Mouse (Mus musculus) lung, postnatal 4 days (tissue): ENCODE data around the gene Cept1.
"Not testable (repeated sequence)": the region's sequence is repeated elsewhere in the genome, so short reads cannot be mapped to it uniquely, and the experiment has no call there.

Source experiments
- DNase-seq, 2 experiments: peaks; one replicate each; pipeline ENCODE4 v3.0.0; 2021

The Cept1 gene

GRCm38 (mm10) chr3:106547171-106547923, at the start of gene Cept1, which contains the start of gene Dram2:
Gene Cept1 (minus strand): TSS chr3:106547802.
Gene Dram2 (plus strand): TSS chr3:106547798.
- DNase-seq = peak; percentile 94 to 95

GRCm38 (mm10) chr3:106593631-106594030, 46.0 kb upstream of the Cept1 start:
- DNase-seq = not testable (repeated sequence)

- DNase-seq = no peak
Observed at GRCm38 (mm10) chr3:106579296-106579695, 31.7 kb upstream of the Cept1 start.

GRCm38 (mm10) chr3:106573191-106573590, 25.6 kb upstream of the Cept1 start:
- no peak for DNase-seq

GRCm38 (mm10) chr3:106565876-106566275, 18.3 kb upstream of the Cept1 start:
- no peak for DNase-seq

GRCm38 (mm10) chr3:106558271-106558670, 10.7 kb upstream of the Cept1 start:
- DNase-seq = no peak

- no peak for DNase-seq
Observed at GRCm38 (mm10) chr3:106555743-106556250, 8.2 kb upstream of the Cept1 start.

GRCm38 (mm10) chr3:106553411-106553810, 5.8 kb upstream of the Cept1 start:
- DNase-seq = no peak

- no peak for DNase-seq
Observed at GRCm38 (mm10) chr3:106548971-106549370, 1.4 kb upstream of the Cept1 start.

- DNase-seq = peak in 1 of 2 experiments; percentile 49
Observed at GRCm38 (mm10) chr3:106547924-106548539, 430 bp upstream of the Cept1 start.

GRCm38 (mm10) chr3:106544721-106545316, 2.8 kb downstream of the Cept1 start:
- DNase-seq = no peak

- DNase-seq = no peak
Observed at GRCm38 (mm10) chr3:106533277-106533676, 14.3 kb downstream of the Cept1 start.

- no peak for DNase-seq
Observed at GRCm38 (mm10) chr3:106528032-106528431, 19.6 kb downstream of the Cept1 start.

- DNase-seq = no peak
Observed at GRCm38 (mm10) chr3:106526411-106526810, 21.2 kb downstream of the Cept1 start.

GRCm38 (mm10) chr3:106522730-106523129, 24.9 kb downstream of the Cept1 start:
- DNase-seq = no peak

GRCm38 (mm10) chr3:106515016-106515415, 32.6 kb downstream of the Cept1 start:
- DNase-seq = no peak

GRCm38 (mm10) chr3:106510669-106511068, 36.9 kb downstream of the Cept1 start:
- DNase-seq = no peak

GRCm38 (mm10) chr3:106502892-106503291, 44.7 kb downstream of the Cept1 start:
- no peak for DNase-seq

- no peak for DNase-seq
Observed at GRCm38 (mm10) chr3:106500510-106500909, 47.1 kb downstream of the Cept1 start.

- no peak for DNase-seq
Observed at GRCm38 (mm10) chr3:106496996-106497395, 50.6 kb downstream of the Cept1 start.

GRCm38 (mm10) chr3:106496045-106496721, 51.4 kb downstream of the Cept1 start:
- DNase-seq = peak; percentile 63 to 71

GRCm38 (mm10) chr3:106495346-106496044, 52.1 kb downstream of the Cept1 start:
- DNase-seq = no peak
